Mouse (Mus musculus) kidney, adult 11 months (tissue): ENCODE measurements around the gene Epb41.
A peak's percentile ranks its signal among the peaks of the same experiment; 100 is the strongest.

Source experiments
- DNase-seq: peaks from one replicate; pipeline ENCODE4 v3.0.0; 2022

Epb41 gene

DNA sequence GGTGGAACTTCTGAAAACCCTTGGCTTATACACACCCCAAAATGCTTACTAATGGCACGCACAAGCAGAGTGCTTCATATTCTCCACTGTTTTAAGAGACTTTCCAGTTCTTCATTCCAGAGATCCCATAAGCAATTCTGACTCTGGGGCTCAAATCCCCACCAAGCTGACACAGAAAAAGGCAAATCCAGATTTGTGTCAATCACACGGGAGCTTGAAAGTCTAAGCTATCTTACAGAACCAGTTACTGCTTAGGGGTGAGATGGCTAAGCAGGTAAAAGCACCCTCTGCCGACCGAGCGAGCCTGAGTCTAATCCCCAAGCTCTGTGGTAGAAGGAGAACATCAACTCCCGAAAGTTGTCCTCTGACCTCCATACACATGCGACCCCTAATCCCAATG, 76.5 kb downstream of the Epb41 start:
- DNase-seq, result no peak

DNA sequence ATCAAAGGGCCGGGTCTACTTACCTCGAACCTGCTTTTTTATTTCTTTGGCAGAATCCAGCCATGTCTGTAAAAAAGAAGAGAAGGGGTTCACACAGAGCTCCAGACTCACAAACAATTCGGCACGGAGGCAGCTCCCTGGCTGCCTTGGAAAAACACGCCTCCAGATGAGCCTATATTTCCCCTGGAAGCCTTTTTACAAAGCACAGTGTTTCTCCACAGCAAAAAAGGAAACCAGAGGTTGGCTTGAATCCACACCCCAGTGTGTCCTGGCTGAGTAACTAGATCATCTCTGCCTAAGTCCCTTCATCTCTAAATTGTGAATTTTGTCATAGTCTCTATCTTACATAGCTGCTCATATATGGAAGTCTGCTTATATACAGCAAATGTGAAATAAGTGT, 77.6 kb downstream of the Epb41 start:
- DNase-seq, result no peak

DNA sequence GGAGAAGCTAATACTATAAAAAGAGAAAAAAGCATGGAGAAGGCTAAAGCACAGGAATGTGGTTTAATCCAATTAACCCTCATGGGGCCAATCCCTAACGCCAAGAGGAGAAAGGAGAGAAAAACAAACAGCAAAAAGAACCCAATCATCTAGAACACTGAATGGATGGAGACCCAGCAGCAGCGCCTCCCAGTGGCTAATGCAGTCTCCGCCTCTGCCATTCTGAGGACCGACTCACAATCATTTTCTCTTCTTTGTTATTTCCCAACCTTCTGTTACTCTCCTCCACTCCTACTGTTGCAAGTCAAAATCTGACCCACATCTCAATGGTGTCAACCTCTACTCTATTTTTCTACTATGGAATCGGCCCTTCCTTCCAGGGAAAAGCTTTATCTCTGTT, 78.1 kb downstream of the Epb41 start:
- DNase-seq, result no peak

DNA sequence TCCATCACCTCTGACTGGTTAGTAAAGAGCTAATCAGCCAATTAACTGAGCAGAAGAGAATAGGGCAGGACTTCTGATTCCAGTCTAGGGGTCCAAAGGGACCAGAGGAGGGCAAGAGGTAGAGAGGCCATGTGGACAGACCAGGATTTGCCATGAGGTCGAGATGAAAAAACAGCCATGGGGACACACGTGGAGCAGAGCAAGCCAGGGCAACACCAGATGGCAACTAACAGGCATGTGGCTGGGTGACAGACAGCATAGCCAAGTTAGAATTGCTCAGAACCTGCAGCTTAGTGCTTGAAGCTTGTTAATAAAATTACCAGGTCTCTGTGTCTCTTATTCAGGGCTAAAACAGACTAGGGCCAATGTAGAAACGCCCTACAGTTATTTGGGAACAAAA, 81.3 kb downstream of the Epb41 start:
- DNase-seq, result no peak

DNA sequence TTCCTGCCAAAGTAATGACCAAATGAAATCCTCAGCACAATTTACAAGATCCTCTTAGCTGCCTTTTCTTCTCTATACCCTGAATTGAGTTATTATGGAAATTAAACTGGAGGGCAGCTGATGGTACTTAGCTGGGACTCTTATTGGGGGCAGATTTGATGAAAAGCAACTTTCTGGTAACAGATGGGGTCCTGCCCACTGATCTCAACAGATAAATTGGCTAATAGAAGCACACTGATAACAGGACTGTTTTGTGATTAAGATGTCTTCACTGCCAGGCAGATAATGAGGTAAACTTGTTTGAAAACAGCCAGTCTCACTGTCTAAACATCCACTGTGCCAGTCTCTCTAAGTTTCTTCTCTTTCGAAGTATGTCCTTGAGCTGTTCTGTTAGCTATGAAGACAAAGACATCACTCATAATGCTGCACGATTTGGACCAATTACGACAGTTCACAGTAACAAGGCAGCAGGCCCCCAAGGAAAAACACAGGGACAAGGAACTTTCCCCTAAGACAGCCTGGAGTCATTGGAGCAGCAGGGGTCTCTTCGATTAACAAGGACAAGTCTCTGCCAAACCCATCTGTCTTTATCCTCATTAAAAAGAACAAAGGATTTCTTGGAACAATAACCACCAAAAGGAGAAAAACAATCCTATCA, 92.1 kb downstream of the Epb41 start:
- no peak for DNase-seq

DNA sequence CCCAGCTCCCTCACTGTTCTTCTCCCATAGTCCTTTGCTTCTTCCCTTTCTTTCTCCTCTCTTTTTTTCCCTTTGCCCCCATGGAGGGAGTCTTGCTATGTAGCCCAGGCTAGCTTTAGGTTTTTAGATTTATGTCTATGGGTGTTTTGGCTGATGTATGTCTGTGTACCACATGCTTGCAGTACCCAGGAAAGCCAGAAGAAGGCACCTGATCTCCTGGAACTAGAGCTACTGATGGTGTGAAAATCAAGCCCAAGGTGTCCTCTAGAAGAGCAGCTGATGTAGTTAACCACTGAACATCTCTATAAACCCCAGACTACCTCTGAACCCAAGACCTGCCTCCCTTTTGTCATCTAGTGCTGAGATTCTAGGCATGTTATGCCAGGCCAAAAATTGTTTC, 93.4 kb downstream of the Epb41 start:
- no peak for DNase-seq

DNA sequence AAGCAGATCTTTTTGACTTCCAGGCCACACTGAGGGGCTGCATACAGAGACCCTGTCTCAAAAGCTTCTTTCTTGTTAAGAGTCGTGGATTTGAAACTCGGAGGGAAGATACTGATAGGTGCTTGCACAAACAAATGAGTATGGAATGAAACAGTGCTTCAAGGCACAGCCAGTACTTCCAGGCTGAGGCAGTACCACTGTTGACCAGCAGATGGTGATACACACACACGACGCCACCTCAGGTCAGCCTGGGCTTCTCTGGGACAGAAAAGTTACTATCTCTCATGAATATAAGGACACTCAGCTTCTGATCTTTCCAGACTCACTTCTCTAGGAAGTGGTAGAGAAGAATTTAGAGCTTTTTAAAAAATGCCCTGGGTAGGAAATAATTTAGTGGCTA, 97.9 kb downstream of the Epb41 start:
- DNase-seq, result peak; percentile 32

DNA sequence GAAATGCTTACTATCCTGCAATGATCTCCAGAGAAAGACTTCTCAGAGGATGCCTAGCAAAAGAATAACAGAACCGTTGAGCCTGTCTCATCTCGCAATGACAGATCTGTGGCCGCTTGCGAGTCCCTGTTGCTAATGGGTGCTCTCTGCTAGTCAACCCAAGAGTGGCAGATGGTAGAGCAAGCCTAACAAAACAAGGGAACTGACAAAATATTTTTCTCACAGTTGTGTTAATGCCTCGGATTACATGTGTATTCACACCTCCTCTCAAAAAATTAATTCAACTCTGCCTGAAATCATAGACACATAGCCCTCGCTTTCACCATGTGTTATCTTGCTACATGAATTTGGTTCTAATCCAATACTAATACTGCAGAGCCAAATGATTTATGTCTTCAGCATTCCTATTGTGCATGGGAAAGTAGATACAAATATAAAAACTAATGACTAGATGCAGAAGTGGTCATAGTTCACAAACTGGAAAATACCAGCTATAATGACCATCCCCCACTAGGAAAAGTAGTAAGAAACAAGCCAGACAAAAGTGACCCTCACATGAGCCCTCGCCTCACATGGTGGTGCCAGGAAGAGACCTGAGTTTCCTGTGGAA, 104.8 kb downstream of the Epb41 start:
- no peak for DNase-seq

DNA sequence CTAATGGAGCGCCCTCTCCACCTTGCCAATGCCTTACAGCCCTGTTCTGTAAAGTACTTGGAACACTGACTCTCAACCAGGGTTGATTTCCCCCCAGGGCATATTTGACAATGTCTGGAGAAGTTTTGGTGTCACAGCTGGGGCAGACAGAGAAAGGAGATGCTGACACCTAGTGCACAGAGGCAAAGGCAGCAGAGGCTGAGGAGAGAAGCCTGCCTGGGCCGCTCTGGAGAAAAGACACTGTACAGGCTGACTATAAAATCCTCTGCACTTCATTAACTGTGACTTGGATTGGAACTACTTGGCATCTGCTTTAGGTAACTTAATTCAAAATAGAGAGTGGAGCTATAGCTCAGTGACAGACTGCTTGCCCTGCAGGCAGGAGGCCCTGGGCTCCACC, 106.2 kb downstream of the Epb41 start:
- DNase-seq, result no peak

DNA sequence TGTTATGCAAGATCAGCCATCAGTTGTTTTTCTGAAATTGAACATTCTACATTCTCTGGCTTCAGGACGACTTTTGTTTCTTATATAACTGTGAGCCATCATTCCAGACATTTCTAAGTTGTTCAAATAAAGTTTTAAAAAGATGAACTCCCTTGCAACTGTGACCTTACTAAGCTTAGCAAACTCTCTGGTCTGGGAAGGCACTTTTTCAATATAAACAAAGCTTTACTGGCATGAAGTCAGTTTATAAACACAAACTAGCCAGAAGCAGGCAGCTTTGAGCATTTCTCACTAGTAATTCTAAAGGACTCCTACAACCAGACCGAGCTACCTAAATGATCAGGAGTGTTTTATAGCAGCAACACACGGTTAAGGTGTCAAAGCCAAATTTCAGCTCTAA, 118.0 kb downstream of the Epb41 start:
- no peak for DNase-seq

DNA sequence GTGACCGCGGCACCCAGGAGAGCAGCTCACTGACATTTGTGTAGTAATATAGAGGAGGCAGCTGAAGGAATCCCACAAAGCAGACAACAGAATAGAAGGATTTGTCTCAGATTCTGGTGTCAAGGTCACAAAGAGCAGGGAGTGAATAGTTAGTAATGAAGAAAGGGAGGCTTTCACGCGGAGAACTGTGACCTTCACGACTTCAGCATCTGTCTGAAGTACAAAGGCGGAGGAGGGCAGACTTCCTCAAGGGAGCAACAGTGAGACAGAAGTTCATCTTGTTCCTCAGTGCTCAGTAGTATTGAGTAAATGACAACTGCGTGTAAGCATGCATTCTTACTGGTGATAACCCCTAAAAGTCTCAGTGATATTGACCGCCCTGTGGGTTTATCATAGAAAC, 124.5 kb downstream of the Epb41 start:
- no peak for DNase-seq

DNA sequence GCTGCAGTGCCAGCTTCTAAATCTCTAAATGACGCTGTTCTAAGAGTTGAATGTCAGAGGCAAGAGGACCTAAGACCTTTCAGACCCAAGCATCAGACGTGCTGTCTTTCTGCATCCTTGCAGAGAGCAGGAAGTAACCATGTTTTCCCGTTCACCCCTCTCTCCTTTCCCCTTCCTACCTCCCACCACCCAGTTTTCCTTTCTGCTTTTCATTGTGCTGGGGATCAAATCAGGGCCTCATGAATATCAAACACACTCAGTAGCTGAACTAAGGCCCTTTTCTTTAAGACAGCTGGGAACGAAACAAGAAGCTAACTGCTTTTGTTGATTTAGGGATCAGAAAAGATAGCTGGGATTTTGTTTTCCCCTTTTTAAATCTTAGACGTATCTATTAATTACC, 125.2 kb downstream of the Epb41 start:
- no peak for DNase-seq

DNA sequence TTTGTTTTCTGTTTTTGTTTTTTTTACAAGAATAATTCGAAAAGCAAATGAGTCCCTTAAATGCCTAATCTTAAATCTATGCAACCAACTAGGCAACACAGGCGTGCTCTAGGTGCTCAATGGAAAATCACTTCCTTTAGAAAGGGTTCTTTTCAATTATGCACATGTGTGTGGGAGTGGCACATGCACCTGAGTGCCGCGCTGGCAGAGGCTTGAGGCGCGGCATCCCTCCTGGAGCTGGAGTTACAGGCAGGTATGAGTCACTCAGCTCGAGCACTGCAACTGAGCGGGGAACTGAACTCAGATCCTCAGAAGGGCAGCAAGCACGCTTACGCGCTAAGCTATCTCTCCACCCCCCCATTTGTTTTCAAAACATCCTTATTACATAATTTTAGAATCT, 127.3 kb downstream of the Epb41 start:
- DNase-seq, result no peak

DNA sequence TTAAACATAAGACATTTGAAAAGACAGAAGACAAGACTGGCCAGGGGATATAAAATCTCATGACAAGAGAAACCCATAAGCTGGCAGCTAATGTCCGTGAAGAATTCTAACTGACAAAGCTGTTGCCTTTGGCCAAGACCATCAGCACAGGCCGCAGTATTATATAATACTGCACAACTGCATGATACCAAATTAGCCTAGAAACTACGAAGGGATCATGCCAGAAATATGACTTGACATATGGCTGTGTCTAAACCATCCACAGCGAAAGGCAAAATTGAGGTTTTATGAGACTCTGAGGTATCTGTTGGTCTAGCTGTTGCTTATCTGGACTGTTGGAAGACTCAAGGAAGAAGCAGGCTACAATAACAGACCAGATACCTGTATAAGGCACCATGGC, 134.3 kb downstream of the Epb41 start:
- no peak for DNase-seq

DNA sequence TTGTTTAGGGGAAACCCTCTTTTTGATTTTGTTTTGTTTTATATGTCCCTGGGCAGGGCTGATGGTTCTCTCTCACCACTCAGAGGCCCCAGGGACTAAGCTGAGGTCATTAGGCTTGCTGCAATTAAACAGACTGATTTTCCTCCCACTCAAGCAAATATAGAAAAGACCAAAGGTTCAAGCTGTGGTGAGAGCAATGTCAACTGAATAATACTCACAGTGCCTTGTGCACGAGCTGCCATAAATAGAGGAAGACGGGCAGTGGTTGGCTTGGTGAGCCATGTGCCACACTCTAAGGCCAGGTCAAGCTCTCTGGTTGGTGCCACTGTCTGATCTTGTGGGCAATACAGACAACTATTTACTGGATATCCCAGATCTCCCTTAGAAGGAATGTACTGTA, 135.7 kb downstream of the Epb41 start:
- DNase-seq, result no peak

DNA sequence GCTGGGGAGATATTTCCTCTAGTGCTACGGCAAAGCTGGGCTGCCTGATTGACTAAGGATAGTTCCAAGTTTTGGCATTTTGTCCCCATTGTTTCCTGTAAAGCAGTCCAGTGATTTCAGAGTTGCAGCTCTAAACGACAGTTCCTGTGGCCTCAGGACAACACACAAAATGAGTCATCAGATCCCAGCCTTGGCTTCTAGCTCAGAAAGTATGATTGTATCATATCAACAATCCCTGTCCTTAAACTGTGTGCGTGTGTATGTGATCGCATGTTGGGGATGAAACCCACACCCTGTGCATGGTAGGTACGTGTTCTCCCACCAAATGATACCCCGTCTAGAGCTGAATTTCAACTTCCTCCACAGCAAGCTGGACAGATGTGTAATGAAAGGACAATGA, 146.0 kb downstream of the Epb41 start:
- no peak for DNase-seq

DNA sequence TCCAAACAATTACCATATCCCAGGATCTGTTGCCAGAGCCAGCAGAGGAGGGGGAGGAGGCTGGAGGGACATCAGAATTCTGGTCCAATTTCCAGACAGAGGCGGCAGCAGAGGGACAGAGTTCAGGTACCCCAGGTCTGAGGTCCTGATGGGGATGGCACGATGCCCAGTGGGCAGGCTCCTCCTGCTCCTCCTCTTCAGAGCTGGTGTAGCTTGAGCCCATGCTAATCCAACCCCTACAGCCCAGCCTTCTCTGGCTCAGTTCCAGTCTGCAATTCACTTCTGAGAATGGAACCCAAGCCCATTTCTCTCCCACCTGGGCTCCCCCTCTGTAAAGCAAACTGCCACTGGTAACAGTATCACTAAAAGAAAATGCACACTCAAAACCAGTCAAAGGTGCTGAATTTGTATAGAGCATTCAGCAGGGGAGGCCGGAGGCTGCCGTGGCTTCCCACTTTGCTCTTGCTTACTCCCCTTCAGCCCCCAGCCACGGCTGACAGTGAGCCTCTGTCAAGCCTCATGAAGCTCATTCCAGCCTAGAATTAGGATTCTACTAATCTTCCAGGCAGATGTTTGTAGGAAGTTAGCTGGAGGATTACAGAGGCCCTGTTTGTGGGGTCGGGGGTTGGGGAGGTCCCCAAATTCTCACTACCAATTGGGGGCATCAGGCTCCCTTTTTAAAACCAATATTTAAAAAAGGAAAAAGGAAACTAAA, 150.9 kb downstream of the Epb41 start:
- DNase-seq, result peak; percentile 90

DNA sequence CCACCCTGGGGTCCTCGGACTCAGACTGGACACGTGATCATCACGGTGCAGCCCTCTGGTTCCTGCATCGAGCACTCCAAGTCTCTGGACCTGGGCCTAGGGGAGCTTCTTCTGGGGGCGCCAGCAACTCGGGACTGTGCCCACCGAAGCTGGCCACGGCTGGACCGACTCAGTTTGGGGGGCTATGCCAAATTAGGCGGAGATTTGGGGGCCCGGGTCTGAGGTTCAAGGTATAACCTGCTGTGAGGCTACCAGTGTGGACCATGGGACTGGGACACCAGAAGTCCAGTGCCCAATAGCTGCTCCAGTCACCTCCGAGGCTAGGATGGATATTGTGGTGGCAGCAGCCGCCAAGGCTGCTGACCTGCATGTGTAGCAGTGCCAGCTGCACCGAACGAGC, 152.7 kb downstream of the Epb41 start:
- no peak for DNase-seq

DNA sequence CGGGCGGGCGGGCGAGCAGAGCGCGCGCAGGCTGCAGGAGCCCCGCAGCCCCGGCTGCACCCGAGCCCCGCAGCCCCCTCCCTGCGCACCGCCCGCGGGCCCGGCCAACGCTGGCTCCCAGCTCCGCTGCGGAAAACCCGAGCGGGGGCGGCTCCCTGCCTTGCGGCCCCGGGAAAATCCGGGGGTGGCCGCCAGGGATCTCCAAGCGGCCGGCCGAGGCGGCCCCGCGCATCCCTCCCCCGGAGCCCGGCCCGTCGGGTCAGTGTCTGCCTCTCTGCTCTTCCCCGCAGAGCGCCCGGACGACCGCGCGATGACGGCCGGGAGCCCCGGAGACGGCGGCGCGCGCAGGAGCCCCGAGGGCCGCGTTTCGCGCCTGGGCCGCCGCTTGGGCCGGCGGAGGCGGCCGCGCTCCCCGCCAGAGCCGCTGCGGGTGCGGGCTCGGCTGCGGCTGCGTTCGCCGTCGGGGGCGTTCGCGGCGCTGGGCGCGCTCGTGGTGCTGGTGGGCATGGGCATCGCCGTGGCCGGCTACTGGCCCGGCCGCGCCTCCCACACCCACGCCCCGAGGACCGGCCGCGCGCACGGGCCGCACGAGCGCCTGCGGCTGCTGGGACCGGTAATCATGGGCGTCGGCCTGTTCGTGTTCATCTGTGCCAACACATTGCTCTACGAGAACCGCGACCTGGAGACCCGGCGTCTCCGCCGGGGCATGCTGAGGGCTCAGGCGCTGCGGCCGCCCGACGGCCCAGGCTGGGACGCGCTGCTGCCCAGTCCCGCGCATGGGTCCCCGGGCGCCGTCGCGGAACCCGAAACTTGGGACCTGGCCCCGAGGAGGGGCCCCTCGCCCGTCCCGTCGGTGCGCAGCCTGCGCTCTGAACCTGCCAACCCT, 153.4 kb downstream of the Epb41 start, which contains the start of gene Tmem200b:
Tmem200b (plus strand) TSS at position 311 of the 886 bp plus-strand sequence.
- DNase-seq, result no peak

DNA sequence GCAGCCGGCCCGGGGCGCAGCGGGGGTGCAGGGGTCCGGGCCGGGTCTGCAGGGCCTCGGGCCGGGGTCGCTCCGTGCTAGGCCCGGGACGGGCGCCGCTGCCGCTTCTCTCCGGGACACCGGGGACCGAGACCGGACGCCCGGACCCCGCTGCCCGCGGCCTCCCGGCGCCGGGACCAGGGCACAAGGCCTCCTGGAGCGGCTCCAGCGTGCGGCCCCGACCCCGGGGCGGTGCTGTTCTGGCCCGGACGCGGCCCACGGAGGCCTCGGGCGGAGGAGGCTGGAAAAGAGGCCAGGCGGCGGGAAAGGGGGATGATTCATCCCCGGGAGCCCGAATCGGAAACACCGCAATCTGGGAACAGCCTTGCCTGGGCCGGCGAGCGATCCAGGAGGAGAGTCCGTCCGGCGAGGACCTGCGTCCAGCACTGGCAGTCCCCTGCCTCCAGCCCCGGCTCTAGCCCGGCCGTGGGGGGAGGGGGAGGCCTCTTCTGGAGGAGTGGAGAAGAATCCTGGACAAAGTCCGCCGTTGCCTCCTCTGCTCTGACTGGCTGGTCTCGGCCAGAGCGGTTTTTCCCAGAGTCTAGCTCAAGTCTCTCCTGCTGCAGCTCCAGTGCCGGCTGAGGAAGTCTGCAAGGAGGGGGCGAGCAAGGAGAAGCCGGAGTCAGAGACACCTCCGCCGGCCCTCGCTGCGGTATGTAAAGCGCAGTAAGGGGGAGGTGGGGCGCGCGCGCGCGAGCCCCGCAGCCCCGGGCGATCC, 154.3 kb downstream of the Epb41 start:
- peak; percentile 72 for DNase-seq

DNA sequence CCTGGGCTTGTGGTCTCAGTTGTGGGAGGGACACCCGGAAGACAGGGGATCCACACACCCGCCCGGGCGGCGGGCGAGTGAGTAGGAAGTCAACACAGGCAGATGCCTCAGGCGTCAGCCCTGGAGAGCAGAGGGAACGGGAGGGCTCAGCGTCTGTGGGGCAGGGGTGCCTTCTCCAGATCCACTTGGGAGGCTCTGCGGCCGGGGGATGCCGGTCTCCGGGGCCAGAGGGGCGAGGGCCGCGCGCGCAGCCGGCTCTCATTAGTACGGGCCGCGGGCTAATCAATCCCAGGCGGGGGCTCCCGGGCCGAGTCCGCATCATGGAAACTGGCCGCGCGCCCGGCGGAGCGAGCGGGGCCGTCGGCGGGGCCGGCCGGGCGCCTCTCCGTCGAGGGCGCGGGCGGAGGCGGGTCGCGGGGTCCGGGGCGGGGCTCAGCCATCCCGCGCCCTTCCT, 155.0 kb downstream of the Epb41 start:
- no peak for DNase-seq

DNA sequence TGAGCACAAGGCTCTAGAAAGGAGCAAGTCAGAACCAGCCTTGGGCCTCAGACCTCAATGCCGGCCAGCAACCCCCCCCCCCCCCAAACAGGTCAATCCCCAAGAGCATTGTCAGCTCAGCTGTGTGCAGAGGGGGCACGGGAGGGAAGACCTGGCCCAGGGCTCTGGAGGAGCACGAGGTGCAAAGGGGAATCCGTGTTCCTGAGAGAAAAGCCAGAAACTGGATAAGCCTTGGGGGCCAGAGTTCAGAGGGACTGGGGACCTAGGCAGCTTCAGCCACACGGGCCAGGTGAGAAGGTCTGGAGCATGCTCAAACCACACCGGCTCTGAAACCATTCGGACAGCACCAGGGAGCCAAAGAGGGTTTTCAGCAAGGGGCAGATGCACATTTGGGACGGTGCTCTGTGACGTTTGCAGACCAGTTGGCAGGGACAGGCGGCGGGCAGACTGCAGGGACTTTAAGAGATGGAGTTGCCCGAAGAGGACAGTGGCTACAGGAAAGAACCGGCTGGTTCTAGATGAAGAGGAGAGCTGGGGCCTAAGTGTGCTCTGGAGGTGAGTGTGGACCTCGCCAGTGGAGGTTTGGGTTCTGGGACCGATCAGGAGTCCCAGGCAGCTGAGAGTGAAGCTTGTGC, 155.5 kb downstream of the Epb41 start:
- DNase-seq, result no peak
